Mouse (Mus musculus): Measurements from ENCODE around the gene Trim8.

Gene Trim8

DNA sequence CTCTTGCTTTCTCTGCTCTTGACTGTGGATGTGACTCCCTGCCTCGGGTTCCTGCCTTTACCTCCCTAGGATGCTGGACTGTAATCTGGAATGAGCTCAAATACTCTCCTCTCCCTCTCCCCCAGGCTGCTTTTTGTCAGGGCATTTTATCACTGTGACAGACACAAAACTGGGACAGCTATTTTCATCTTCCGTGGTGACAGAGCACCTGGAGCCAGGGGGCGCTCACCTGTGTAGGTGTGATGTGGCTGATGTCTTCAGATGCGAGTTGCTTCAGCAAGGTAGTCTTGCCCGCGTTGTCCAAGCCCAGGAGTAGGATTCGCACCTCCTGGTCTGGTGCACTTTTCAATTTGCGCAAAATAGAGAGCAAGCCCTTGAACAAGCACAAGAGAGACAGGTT, 56.5 kb downstream of the Trim8 start:
- DNase-seq = no peak

- peak in 1 of 2 experiments; percentile 66 for DNase-seq
Observed at GRCm38 (mm10) chr19:46558631-46559030, 57.1 kb downstream of the Trim8 start.

DNA sequence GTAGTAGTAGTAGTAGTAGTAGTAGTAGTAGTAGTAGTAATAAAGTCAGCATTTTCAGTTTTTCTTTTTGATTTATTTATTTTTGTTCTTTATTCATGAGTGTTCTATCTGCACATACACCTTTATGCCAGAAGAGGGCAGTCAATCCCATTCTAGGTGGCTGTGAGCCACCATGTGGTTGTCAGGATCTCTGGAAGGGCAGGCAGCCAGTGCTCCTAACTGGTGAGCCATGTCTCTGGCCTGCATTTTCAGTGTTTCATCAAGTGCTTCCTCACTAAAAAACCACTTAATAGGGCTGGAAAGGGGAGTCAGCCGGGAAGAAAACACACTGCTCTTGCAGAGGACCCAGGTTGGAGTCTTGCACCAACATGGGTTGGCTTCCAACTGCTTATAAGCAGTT, 60.6 kb downstream of the Trim8 start:
- DNase-seq = peak; percentile 63 to 74

- no peak for DNase-seq
Observed at GRCm38 (mm10) chr19:46562581-46563515, 61.3 kb downstream of the Trim8 start.

GRCm38 (mm10) chr19:46563603-46564002, 62.1 kb downstream of the Trim8 start:
- no peak for DNase-seq

- DNase-seq = no peak
Observed at GRCm38 (mm10) chr19:46564043-46564462, 62.6 kb downstream of the Trim8 start.
